Mouse (Mus musculus) lung, postnatal 4 days (tissue): Measurements from ENCODE around the gene Casz1.
A peak's percentile ranks its signal among the peaks of the same experiment; 100 is the strongest.

Experiments
- DNase-seq, 2 experiments: peaks; one replicate each; pipeline ENCODE4 v3.0.0; 2021

The Casz1 gene

GRCm38 (mm10) chr4:148849437-148849836, 45.2 kb downstream of the Casz1 start:
- DNase-seq = no peak

- no peak for DNase-seq
Measured at GRCm38 (mm10) chr4:148853057-148853456, 48.8 kb downstream of the Casz1 start.

DNA sequence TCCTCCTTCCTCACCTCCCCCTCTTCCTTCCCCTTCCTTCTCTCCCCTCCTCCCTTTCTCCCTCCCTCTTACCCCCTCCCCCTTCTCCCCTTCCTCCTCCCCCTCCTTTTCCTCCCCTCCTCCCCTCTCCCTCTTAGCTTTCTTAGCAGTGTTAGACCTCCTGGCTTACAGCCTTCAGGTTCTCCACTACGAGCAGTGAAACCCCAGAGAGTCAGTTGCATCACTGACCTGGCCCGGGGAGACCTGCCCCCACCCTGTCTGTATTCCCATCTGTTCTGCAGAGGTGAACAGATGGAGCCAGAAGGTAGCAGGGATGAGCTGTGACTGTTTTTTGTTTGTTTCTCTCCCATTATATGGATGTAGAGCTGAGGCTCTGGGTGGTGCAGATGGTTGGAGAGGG, 49.9 kb downstream of the Casz1 start:
- DNase-seq = no peak

GRCm38 (mm10) chr4:148855527-148855926, 51.3 kb downstream of the Casz1 start:
- DNase-seq = no peak

DNA sequence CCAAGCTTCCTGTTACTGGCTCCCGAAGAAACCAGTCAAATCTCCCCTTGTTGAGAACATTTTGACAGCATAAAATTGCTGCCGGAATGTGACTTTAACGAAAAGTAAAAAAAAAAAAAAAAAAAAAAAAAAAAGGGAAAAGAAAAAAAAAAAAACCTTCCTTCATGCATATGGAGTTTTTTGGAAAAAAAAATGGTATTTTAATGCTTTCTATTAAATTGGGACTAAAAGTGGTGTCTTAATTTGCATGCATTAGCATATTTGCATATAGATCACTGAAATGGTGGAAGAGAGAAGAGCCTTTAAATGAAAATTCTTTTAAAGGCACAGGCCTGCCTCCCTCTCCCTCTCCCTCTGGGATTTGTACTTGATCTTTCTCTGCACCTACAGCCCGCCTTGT, 52.0 kb downstream of the Casz1 start:
- no peak for DNase-seq

DNA sequence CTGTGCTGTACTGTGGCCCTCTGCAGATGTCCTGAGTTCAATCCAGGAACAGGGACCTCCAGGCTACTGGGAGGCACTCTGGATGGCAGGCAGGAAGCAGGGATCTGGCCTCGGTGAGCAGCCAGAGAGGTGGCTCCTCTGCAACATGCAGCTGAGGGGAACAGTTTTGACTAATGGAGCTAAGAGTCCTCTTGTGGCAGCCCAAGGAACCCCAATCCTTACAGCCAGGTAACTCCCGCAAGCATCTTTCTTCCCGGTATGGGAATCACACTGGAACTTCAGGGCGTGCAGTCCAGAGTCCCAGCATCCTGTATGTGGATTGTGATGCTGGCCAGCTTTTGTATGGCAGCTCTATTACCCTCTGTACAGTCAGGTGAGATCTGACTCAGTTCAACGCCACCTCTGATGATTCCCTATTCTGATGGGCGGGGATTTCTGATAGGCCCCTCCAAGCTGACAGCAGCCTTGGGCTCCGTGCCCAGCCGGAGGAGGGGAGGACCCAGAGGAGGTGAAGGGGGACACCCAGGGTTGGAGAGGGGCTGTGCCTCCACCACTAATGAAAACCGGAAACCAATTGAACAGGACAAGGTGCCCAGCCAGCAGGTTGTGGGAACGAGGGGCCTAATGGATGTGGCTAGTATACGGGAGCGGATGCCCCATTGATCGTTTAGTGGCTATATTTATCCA, 53.3 kb downstream of the Casz1 start:
- DNase-seq = no peak

DNA sequence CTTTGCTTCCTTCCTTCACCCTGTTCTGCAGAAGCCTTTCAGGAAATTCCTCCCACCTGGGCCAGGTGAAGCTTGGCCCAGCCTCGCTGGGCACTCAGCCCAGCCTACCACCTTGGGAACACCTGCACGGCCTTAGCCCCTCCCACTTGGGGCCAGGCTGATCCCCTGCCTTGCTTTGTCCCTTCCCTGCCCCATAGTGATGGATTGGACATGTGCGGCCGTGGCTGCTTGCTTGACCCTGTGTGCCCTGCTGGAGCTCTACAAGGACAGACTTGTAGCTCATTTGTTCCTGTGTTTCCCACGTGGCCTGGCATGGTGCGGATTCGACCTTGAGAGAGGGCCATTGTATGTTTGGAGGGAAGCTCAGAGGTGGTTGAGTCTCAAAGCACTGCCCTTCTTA, 54.0 kb downstream of the Casz1 start:
- DNase-seq = peak in 1 of 2 experiments; percentile 61

GRCm38 (mm10) chr4:148859415-148859814, 55.2 kb downstream of the Casz1 start:
- DNase-seq = no peak

- peak in 1 of 2 experiments; percentile 28 for DNase-seq
Measured at GRCm38 (mm10) chr4:148859906-148860491, 55.8 kb downstream of the Casz1 start.

GRCm38 (mm10) chr4:148860636-148861035, 56.4 kb downstream of the Casz1 start:
- DNase-seq = no peak

DNA sequence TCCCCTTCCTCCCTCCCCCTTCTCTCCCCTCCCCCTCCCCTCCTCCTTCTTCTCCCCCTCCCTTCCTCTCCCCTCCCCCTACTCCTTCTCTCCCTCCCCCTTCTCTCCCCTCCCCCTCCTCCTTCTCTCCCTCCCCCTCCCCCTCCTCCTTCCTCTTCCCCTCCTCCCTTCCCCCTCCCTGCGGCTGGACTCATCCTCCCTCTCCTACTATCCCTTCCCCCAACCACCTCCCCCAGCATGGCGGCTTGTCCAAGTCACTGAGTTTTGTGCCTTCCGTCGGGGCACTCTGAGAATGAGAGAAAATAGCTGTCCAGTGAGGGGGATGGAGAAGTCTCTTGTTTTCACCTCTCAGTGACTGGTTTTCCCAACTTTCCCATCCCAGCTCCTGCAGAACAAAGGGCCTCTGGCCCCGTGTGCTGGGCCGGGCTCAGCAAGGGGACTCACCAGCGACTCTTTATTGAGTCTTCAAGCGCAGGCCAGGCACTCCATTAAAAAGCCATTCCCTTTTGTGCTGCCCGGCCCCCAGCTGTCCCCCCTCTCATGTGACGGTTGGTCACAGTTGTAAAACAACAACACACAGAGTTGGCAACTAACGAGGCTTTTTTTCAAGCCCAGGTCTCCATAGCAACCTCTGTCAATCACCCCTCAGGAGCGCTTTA, 62.7 kb downstream of the Casz1 start:
- DNase-seq = no peak

GRCm38 (mm10) chr4:148867721-148868397, 63.6 kb downstream of the Casz1 start:
- DNase-seq = peak; percentile 62 to 79

DNA sequence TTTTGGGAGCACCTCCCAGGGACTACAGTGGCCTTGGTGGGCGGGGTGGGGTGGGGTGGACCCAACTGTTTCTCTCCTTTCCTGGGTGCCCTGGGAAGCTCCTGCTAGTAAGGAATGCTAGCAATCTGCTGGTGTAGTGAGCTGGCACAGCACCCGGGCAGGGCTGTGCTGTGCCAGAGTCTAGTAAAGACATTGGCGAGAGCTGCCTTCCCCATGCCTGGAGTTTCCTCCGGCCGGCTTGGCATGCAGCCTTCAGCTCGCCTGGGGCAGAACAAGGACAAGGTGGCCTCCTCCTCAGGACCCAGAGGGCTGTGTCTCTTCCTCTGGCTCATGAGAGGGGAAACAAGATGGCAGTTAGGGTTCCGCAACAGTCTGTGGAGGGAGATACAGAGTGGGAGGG, 65.3 kb downstream of the Casz1 start:
- peak; percentile 33 to 62 for DNase-seq

DNA sequence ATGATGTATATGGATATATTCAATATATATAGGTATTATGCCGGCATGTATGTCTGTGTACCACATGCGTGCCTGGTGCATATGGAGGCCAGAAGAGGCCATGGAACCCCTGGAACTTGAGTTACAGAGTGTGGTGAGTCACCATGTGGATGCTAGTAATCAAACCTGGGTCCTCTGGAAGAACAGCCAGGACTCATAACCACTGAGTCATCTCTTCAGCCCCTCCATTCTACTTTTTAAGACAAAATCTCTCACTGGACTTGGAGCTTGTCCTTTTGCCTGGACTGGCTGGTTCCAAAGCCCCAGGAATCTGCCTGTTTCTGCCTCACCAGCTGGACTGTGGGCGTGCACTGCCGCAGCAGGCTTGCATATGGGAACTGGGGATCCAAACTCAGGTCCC, 66.3 kb downstream of the Casz1 start:
- no peak for DNase-seq

DNA sequence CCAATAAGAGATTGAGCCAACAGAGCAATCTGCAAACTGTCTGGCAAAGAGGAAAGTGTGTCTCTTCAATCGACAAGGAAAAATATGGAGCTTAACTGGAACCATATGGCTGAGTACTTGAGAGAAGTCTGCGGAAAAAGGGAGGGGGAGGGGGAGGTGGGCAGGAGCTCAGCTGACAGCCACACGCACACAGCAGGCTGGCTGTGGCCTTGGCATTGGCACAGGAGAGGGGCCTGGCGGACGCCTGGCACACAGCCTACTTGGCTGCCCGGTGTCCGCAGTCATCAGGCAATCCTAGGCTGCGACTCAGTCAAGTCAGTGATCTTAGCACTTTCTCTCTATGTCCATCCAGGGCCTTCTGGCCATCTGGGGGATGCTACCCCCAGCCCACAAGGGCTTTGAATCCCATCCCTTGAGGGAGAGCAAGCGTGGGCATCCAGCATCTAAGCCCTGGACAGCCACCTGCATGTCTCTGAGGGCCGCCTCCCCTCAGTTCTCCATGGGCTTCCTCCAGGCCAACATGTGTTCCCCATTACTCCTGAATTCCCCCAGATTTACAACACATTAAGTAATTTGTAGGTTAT, 67.6 kb downstream of the Casz1 start:
- DNase-seq = peak; percentile 40 to 80

DNA sequence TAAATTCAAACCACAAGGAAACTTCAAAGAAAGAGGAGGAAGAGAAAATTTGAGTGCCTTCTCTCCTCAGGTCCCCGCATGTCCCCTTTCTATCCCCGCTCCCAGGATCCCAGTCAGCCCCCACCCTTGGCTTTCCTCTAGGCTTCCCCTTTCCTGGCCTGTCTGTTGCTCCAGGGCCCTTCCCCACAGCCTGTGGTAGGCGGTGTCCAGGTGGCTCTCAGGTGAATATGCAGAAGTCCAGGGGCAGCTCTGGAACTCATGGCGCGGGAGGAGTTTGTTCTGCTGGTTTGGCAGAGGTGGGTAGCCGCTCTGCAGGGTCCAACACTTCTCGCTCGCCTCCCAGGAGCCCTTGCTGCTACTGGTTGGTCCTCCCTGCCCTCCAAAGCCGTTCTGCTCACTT, 68.1 kb downstream of the Casz1 start:
- no peak for DNase-seq

DNA sequence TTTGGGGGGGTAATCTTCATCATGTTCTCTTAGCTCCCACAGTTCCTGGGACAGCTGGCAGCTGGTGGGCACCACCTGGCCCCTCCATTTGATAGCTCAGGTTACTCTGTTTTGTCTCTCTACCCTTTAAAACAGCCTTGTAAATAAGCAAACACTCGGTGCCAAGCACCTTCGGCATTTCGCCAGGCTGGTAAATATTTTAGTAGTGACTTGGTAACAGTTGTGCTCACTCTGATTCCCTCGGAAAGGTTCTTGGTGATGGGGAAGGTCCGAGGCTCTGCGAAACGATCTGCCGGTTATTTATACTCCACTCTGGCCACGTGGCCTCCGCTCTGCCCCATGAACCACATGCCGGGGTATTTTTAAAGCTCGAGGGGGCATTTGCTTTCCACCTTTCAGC, 68.6 kb downstream of the Casz1 start:
- DNase-seq = peak; percentile 51 to 63

GRCm38 (mm10) chr4:148876166-148876565, 71.9 kb downstream of the Casz1 start:
- peak in 1 of 2 experiments; percentile 23 for DNase-seq

GRCm38 (mm10) chr4:148876867-148877266, 72.6 kb downstream of the Casz1 start:
- no peak for DNase-seq

DNA sequence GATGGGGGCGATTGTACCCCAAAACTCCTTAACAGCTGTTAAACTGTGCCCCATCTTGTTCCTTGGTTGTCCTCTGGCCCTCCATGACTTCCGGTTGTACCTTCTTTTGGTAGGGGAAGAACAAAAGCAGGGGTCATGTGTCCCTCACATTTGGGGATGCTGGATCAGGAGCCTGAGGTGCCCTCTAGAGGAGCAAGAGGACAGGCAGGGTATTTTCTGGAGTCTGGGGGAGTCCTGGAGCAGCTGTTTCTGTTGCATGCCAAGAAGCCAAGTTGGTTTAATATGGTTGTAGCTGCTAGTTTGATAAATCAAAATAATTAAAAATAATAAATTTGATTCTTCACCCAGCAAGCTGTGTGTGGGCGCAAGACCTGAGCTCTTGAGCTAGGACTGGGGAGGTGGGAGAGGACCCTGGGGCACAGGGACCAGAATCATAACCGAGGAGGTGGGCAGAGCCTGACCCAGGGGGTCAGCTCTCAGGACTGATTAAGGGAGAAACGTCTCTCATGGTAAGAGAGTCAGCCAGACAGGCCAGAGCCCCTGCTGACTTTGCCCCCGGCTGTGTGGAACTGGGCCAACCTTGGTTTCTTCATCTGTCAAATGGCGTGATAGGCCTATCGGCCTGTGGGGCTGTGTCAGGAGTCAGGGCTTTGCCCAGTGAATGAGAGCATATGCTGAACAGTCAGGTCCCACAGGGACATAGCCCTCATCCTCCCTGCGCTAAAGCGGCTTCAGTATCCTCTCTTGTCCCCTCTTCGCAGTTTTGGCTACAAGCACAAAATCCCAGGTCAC, 74.2 kb downstream of the Casz1 start:
- peak in 1 of 2 experiments; percentile 20 for DNase-seq

GRCm38 (mm10) chr4:148878984-148879610, 74.9 kb downstream of the Casz1 start:
- DNase-seq = peak; percentile 49 to 73

DNA sequence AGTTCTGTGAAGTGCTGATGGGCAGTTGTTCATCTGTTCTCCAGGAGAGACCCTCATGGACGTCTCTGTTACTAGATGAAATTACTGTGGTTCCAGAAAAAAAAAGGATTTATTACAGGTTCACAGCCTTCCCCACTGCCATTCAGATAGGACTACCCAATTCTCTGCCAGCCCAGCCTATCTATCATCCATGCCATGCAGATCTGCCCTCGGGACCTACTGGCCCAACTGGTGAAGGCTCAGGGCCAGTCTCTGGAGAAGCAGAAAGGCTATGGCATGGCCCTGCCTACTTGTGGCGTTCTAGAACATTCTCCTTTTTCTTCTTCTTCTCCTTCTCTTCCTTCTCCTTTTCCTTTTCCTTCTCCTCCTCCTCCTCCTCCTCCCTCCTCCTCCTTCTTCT, 75.4 kb downstream of the Casz1 start:
- no peak for DNase-seq
